Mouse (Mus musculus): Measurements from ENCODE around the gene Fars2. TPM values are rescaled to one million over a fixed set of nuclear protein-coding genes. Genes with fewer than 3 reads are reported as not detected.

Gene Fars2
- polyA plus RNA-seq, 1 experiment, result 34.9 TPM

DNA sequence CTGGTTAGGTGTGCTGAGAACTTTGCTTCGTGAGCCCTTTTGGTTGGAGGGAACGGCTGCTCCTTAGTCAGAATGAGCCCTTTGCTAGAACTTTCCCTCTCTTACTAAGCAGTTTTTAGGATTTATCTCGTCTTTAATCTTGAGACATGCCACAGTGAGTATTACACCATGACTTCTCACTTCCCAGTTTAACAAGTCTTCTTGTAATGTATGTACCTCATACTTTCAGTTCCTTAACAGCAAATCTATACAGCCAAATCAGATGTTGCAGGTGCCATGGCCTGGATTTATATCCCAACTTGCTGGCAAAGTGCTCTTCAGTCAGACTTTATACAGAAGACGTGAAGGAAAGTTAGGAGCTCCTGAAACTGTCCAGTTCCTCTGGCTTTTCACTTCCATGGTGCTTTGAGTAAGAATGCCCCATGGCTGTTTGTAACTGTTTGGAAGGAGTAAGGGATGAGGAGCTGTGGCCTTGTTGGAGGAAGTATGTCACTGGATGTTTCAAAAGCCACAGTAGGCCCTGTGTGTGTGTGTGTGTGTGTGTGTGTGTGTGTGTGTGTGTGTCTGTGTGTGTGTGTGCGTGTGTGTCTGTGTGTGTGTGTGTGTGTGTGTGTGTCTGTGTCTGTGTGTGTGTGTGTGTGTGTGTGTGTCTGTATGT, 14.9 kb downstream of the Fars2 start:
- TF ChIP-seq CTCF (IDR thresholded peaks at IDR 0.05; ENCODE audit: insufficient read depth, low read length) (no peak), POLR2A (IDR thresholded peaks at IDR 0.05; ENCODE audit: borderline replicate concordance, extremely low read depth, low read depth, low read length) (no peak)
- no peak overlapping the region for H3K4me3 ChIP-seq (replicated peaks; ENCODE audit: extremely low read depth, low read depth, low read length)
- 75% methylated on average over 5 of the region's 5 CpGs for WGBS
- H3K4me1 ChIP-seq (ENCODE audit: control insufficient read depth, insufficient read depth, low read length), result no peaks in the 10 kb centered on the region
- no peak for DNase-seq

DNA sequence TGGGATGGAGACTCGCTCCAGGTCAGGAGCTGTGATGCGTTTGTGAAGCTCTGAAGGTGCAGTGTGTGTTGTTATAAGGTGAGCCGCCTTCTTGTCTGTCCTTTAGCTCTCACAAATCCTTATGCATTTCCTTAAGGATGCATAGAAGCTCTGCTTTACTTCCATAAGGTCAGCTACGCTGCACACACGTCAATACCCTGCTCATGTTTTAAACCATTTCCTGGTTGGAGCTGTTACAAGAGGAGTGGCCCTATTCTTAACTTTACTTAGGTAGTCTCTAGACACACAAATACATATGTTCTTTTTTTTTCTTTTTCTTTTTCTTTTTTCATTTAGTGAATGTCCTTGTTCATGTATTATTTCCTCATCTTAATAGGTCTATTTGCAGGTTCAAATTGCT, 22.5 kb downstream of the Fars2 start:
- Histone ChIP-seq H3K4me3 (replicated peaks; ENCODE audit: extremely low read depth, low read depth, low read length) (no peak overlapping the region), H3K4me1 (ENCODE audit: control insufficient read depth, insufficient read depth, low read length) (peaks cover 2% of the 10 kb centered on the region; the same call in 1 of the 2 replicates)
- TF ChIP-seq POLR2A (IDR thresholded peaks at IDR 0.05; ENCODE audit: borderline replicate concordance, extremely low read depth, low read depth, low read length) (no peak), CTCF (IDR thresholded peaks at IDR 0.05; ENCODE audit: insufficient read depth, low read length) (no peak)
- DNase-seq, result no peak
- WGBS, result 65% methylated on average over 5 of the region's 5 CpGs

DNA sequence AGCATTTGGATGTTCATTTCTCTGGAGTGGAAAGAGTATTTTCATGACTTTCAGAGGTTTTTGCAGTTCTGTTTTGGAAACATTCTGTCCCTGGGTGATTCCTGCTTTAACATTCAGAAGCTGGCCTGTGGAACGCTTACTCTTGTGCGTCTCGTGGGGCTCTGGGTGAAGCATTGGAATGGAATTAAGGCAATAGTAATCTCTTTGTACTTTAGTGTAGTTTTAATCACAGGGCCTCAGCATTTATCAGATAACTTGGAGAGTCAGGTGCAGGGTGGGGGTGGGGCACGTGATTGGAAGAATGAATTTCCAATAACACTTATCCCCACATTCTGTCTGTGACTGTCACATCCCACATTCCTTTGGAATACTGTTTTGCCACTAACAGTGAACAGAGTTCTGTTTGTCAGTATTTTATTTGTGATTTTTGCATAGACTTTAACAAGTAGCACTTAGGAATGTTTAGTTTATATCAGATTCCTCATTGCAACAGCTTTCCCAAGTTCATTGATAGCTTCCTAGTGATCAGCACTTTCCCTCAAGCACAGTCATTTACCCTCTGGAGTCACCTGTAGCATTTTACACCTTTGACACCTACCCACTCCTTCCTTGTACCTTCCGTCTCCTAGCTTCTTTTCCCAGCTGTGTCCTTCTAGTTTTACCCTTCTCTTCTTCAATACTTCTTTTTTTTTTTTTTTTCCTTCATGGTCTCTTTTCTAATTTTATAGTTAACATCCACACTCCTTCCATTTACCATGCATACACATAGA, 23.2 kb downstream of the Fars2 start:
- Histone ChIP-seq H3K4me3 (replicated peaks; ENCODE audit: extremely low read depth, low read depth, low read length) (no peak overlapping the region), H3K4me1 (ENCODE audit: control insufficient read depth, insufficient read depth, low read length) (peaks cover 2% of the 10 kb centered on the region; the same call in 1 of the 2 replicates)
- WGBS, result 58% methylated on average over 5 of the region's 5 CpGs
- TF ChIP-seq CTCF (IDR thresholded peaks at IDR 0.05; ENCODE audit: insufficient read depth, low read length), result no peak
- TF ChIP-seq POLR2A (IDR thresholded peaks at IDR 0.05; ENCODE audit: borderline replicate concordance, extremely low read depth, low read depth, low read length), result no peak
- DNase-seq, result no peak

DNA sequence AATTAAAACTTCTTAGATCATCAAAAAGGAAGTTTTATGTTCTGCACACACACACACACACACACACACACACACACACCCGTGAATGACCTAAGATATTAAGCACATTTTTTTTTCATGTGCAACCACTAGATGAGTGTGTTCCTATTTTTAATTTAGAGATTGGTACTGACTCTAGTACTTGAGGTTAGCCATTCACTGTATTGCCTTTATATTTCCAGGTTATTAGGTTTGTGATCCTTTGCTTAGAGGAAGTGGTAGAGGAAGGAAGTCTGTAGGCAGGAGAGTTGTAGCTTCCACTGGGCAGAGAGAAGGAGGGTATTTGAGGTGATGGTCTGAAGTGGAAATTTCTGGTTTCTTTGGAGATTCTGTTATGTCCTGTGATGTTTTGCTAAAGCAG, 28.4 kb downstream of the Fars2 start:
- TF ChIP-seq CTCF (IDR thresholded peaks at IDR 0.05; ENCODE audit: insufficient read depth, low read length) (no peak), POLR2A (IDR thresholded peaks at IDR 0.05; ENCODE audit: borderline replicate concordance, extremely low read depth, low read depth, low read length) (no peak)
- Histone ChIP-seq H3K4me1 (ENCODE audit: control insufficient read depth, insufficient read depth, low read length) (peaks cover 5% of the 10 kb centered on the region), H3K4me3 (replicated peaks; ENCODE audit: extremely low read depth, low read depth, low read length) (no peak overlapping the region)
- WGBS, result 49% methylated on average over 1 of the region's 1 CpGs
- no peak for DNase-seq

DNA sequence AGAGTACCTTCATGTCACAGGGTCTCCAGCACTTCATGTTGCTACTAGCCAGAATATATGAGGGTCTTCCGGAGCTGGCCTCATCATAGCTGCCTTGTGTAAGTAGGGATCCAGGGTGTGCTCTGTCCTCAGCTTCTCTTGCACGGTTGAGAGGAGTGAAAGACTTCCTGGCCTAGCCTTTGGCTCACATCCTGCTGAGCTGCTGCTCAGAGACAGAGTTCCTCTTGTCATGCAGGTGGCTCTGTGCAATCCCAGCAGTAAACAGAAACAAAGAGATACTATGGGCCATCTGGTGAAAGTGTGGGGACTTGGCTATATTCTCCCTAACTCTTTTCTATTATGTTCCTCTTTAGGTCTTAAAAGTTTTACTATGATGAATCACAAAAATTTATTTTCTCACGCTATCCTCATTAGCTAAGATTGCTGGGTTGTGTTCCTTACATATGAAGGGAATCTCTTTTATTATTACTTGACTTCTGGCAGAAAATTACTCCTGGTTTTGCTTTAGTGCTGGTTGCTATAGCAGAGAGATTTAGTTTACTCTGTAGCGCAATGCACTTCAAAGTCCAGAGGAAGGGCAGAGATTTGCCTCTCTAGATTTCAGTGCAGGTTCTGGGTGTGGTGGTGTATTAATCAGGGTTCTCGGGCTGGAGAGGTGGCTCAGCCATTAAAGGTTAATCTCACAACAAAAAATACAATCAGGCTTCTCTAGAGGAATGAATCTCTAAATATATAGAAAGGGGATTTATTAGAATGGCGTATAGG, 32.1 kb downstream of the Fars2 start:
- Histone ChIP-seq H3K4me1 (ENCODE audit: control insufficient read depth, insufficient read depth, low read length) (peaks cover 5% of the 10 kb centered on the region), H3K4me3 (replicated peaks; ENCODE audit: extremely low read depth, low read depth, low read length) (no peak overlapping the region)
- no peak for DNase-seq
- WGBS, result 53% methylated on average over 6 of the region's 6 CpGs
- TF ChIP-seq CTCF (IDR thresholded peaks at IDR 0.05; ENCODE audit: insufficient read depth, low read length) (no peak), POLR2A (IDR thresholded peaks at IDR 0.05; ENCODE audit: borderline replicate concordance, extremely low read depth, low read depth, low read length) (no peak)

DNA sequence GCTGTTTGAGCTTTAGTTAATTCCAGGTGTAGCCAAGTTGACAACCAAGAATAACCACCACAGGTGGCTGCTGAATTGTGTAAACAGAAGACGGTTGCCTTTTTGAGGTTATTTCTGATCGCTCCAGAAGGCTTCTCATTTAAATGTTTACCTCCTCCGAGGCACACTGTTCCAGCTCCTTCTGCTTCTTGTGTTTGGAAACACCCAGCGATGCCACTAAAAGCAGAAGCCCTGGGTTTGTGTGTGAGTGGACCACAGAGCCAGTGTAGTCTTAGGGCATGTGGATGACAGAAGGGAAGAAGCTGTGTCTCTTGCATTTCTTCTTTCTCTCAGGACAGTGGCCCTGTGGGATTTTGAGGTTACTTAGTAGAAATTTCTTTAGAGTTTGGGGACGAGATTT, 33.1 kb downstream of the Fars2 start:
- no peak overlapping the region for H3K4me3 ChIP-seq (replicated peaks; ENCODE audit: extremely low read depth, low read depth, low read length)
- no peak for DNase-seq
- 49% methylated on average over 5 of the region's 5 CpGs for WGBS
- TF ChIP-seq POLR2A (IDR thresholded peaks at IDR 0.05; ENCODE audit: borderline replicate concordance, extremely low read depth, low read depth, low read length) (no peak), CTCF (IDR thresholded peaks at IDR 0.05; ENCODE audit: insufficient read depth, low read length) (no peak)
- peaks cover 5% of the 10 kb centered on the region for H3K4me1 ChIP-seq (ENCODE audit: control insufficient read depth, insufficient read depth, low read length)

DNA sequence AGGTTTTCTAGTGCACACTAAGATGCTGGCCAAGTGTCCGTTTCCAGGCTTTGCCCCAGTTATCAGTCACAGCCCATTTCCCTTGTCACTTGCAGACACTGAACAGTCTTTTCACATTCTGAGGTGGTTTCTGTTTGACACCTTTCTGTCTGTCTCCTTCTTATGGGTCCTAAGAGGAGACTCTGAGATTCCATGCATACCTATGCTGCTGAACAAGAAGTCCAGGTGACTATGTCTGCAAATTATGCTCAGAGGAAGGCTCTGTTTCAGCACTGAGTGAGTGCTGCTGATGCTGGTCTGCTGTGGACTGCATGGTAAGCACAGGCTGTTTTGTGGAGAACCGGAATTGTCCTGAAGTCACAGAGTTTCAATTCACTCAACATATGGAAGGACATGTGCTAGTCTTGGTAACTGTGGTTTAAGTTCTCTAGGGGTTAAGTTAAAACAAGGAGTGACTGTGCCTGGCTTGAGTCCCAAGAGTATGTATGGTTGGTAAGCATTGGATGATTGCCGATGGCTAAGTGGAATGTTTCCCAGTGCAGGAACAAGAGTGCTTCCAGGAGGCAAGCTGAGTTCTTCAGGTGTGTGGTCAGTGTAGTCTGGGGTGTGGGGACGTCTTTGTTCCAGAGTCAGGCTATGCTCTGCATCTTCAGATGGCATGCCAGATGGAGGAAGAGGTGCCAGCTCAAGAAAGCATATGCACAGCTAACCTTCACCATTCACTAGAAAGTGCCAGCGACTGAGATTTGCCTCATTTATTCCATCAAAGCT, 35.7 kb downstream of the Fars2 start:
- peak; percentile 25 for DNase-seq
- TF ChIP-seq POLR2A (IDR thresholded peaks at IDR 0.05; ENCODE audit: borderline replicate concordance, extremely low read depth, low read depth, low read length), result no peak
- no peak for TF ChIP-seq CTCF (IDR thresholded peaks at IDR 0.05; ENCODE audit: insufficient read depth, low read length)
- WGBS, result 69% methylated on average over 5 of the region's 5 CpGs
- Histone ChIP-seq H3K4me3 (replicated peaks; ENCODE audit: extremely low read depth, low read depth, low read length) (no peak overlapping the region), H3K4me1 (ENCODE audit: control insufficient read depth, insufficient read depth, low read length) (peaks cover 5% of the 10 kb centered on the region)

DNA sequence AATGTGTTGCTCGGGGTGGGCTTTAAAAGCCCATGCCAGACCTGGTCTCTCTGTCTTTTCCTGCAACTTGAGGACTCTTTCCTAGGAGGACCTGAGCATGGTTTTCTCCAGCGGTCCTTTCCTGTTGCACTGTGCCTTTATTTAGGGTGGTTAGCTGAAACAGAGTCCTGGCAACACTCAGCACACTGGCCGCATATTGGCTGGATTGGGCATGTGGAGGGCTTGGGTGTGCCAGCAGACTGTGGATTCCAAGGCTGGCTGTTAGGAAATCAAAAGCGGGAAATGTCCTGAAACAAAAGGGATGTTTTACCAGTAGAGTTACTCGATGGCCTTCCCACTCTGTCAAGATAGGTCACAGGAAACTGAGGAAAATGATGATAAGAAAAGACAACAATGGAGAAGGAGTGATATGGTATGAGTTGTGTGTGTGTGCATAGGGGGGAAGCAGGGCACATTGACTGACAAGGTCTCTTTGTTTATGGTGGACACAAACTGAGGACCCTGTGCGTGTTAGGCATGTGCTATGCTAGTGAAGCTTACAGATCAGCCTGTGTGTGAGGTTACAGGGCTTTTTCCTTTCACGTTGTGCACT, 39.2 kb downstream of the Fars2 start:
- no peaks in the 10 kb centered on the region for H3K4me1 ChIP-seq (ENCODE audit: control insufficient read depth, insufficient read depth, low read length)
- WGBS, result 51% methylated on average over 7 of the region's 7 CpGs
- no peak overlapping the region for H3K4me3 ChIP-seq (replicated peaks; ENCODE audit: extremely low read depth, low read depth, low read length)
- TF ChIP-seq POLR2A (IDR thresholded peaks at IDR 0.05; ENCODE audit: borderline replicate concordance, extremely low read depth, low read depth, low read length), result no peak
- TF ChIP-seq CTCF (IDR thresholded peaks at IDR 0.05; ENCODE audit: insufficient read depth, low read length), result no peak
- DNase-seq, result no peak
